Mouse (Mus musculus) CH12.LX (cell line): ENCODE data around the gene Gabrb3. TPM values are rescaled to one million over a fixed set of nuclear protein-coding genes. Genes with fewer than 3 reads are reported as not detected.

Experiments
- DNase-seq: peaks from one replicate; pipeline ENCODE4 v3.0.0-alpha.2; 2013; ENCODE audit errors: extremely low read depth
- H3K27ac ChIP-seq: 2 replicates; pipeline ENCODE4 v1.5.1; 2012; ENCODE audit warnings: low read depth, mild to moderate bottlenecking, control low read depth, moderate library complexity; ENCODE audit not compliant: insufficient read depth
- H3K27me3 ChIP-seq: replicated peaks from 2 replicates; pipeline ENCODE3; 2012; ENCODE audit warnings: inconsistent platforms
- H3K36me3 ChIP-seq, 2 experiments: replicated peaks in 1 of 2; 2 replicates each; pipeline versions ENCODE3 to v1.6.1; 2012; ENCODE audit warnings: inconsistent platforms in 1 of 2, low read length in 1 of 2, mild to moderate bottlenecking in 1 of 2, mixed read lengths in 1 of 2, moderate library complexity in 1 of 2; ENCODE audit not compliant: control insufficient read depth in 1 of 2, insufficient read depth in 1 of 2
- H3K4me1 ChIP-seq, 2 experiments: 2 replicates each; pipeline ENCODE4 v1.6.1; 2012; ENCODE audit warnings: inconsistent platforms in 1 of 2, moderate library complexity in 1 of 2; ENCODE audit not compliant: insufficient read depth in 2 of 2, control insufficient read depth in 1 of 2
- H3K4me2 ChIP-seq: 2 replicates; pipeline ENCODE4 v1.6.1; 2012; ENCODE audit warnings: low read depth, mild to moderate bottlenecking, control low read depth; ENCODE audit not compliant: poor library complexity, insufficient read depth, severe bottlenecking
- H3K4me3 ChIP-seq, 3 experiments: fragments of 150-350 bp in 1 of 3; sonication (generic) in 1 of 3; replicated peaks in 1 of 3; 2 replicates each; pipeline versions ENCODE3 to v1.5.1; 2011 to 2012; ENCODE audit warnings: low read depth in 2 of 3, low read length in 2 of 3, mild to moderate bottlenecking in 2 of 3, moderate library complexity in 2 of 3, control low read depth in 1 of 3, improper control_type of control experiment in 1 of 3, inconsistent platforms in 1 of 3, mixed read lengths in 1 of 3; ENCODE audit not compliant: poor library complexity in 1 of 3
- H3K79me2 ChIP-seq: replicated peaks from 2 replicates; pipeline ENCODE4 v1.6.1; 2012; ENCODE audit warnings: mild to moderate bottlenecking, moderate library complexity; ENCODE audit not compliant: control insufficient read depth, poor library complexity, insufficient read depth, severe bottlenecking; ENCODE audit errors: extremely low read depth
- H3K9ac ChIP-seq: 2 replicates; pipeline ENCODE4 v1.6.1; 2012; ENCODE audit warnings: low read depth, mild to moderate bottlenecking, control low read depth, moderate library complexity; ENCODE audit not compliant: insufficient read depth
- H3K9me3 ChIP-seq: replicated peaks from 2 replicates; pipeline ENCODE3; 2012; ENCODE audit warnings: low read length, inconsistent platforms, mixed read lengths
- CHD2 ChIP-seq: IDR thresholded peaks from 2 replicates; pipeline ENCODE4 v1.6.1; 2011; ENCODE audit warnings: low read length, improper control_type of control experiment
- CTCF ChIP-seq, 2 experiments: IDR thresholded peaks in 1 of 2; conservative IDR thresholded peaks in 1 of 2; 2 replicates each; pipeline ENCODE4 v1.5.1; 2011 to 2012; ENCODE audit warnings: low read depth in 2 of 2, low read length in 2 of 2, improper control_type of control experiment in 1 of 2, inconsistent platforms in 1 of 2, mild to moderate bottlenecking in 1 of 2, moderate library complexity in 1 of 2
- E2F4 ChIP-seq: IDR thresholded peaks from 2 replicates; pipeline ENCODE4 v1.6.1; 2011; ENCODE audit warnings: low read depth, low read length, improper control_type of control experiment; ENCODE audit not compliant: insufficient replicate concordance
- GABPA ChIP-seq: IDR thresholded peaks from 2 replicates; pipeline ENCODE4 v1.6.1; 2012; ENCODE audit warnings: low read depth, low read length, improper control_type of control experiment, inconsistent platforms; ENCODE audit not compliant: insufficient replicate concordance
- HCFC1 ChIP-seq: IDR thresholded peaks from 2 replicates; pipeline ENCODE4 v1.6.1; 2012; ENCODE audit warnings: low read depth, mild to moderate bottlenecking, inconsistent platforms, low read length, improper control_type of control experiment
- KAT2A ChIP-seq: IDR thresholded peaks from 2 replicates; pipeline ENCODE4 v1.6.1; 2012; ENCODE audit warnings: low read length, improper control_type of control experiment, inconsistent platforms; ENCODE audit not compliant: insufficient replicate concordance
- MAFK ChIP-seq: IDR thresholded peaks from 2 replicates; pipeline ENCODE4 v1.6.1; 2011; ENCODE audit warnings: low read length, improper control_type of control experiment; ENCODE audit not compliant: insufficient replicate concordance
- MAX ChIP-seq: IDR thresholded peaks from 2 replicates; pipeline ENCODE4 v1.6.1; 2011; ENCODE audit warnings: low read length, improper control_type of control experiment
- MAZ ChIP-seq: IDR thresholded peaks from 2 replicates; pipeline ENCODE4 v1.6.1; 2012; ENCODE audit warnings: low read depth, mild to moderate bottlenecking, inconsistent platforms, low read length, improper control_type of control experiment, moderate library complexity
- MEF2A ChIP-seq: IDR thresholded peaks from 2 replicates; pipeline ENCODE4 v1.6.1; 2014; ENCODE audit warnings: low read depth, mild to moderate bottlenecking, inconsistent platforms, low read length, improper control_type of control experiment, borderline replicate concordance
- NELFE ChIP-seq: IDR thresholded peaks from 2 replicates; pipeline ENCODE4 v1.6.1; 2011; ENCODE audit warnings: low read depth, low read length, improper control_type of control experiment
- NRF1 ChIP-seq: IDR thresholded peaks from 2 replicates; pipeline ENCODE4 v1.6.1; 2014; ENCODE audit warnings: low read depth, mild to moderate bottlenecking, inconsistent platforms, low read length, improper control_type of control experiment, moderate library complexity
- PAX5 ChIP-seq: IDR thresholded peaks from 2 replicates; pipeline ENCODE4 v1.6.1; 2012; ENCODE audit warnings: low read length, inconsistent platforms, mixed read lengths
- POLR2AphosphoS2 ChIP-seq: IDR thresholded peaks from 2 replicates; pipeline ENCODE4 v1.6.1; 2011; ENCODE audit warnings: low read depth, low read length, improper control_type of control experiment
- RAD21 ChIP-seq: IDR thresholded peaks from 2 replicates; pipeline ENCODE4 v1.6.1; 2011; ENCODE audit warnings: low read depth, mild to moderate bottlenecking, low read length, improper control_type of control experiment, moderate library complexity
- SIN3A ChIP-seq: IDR thresholded peaks from 2 replicates; pipeline ENCODE4 v1.6.1; 2012; ENCODE audit warnings: low read length, improper control_type of control experiment, inconsistent platforms
- SMC3 ChIP-seq: IDR thresholded peaks from 2 replicates; pipeline ENCODE4 v1.6.1; 2011; ENCODE audit warnings: low read depth, low read length, improper control_type of control experiment
- TBP ChIP-seq: conservative IDR thresholded peaks from 2 replicates; pipeline ENCODE4 v1.6.1; 2011; ENCODE audit warnings: low read depth, low read length, improper control_type of control experiment
- USF1 ChIP-seq: IDR thresholded peaks from 2 replicates; pipeline ENCODE4 v1.6.1; 2014; ENCODE audit warnings: low read depth, mild to moderate bottlenecking, inconsistent platforms, low read length, improper control_type of control experiment
- USF2 ChIP-seq: conservative IDR thresholded peaks from 2 replicates; pipeline ENCODE4 v1.6.1; 2011; ENCODE audit warnings: low read depth, low read length, improper control_type of control experiment
- ZC3H11A ChIP-seq: IDR thresholded peaks from 2 replicates; pipeline ENCODE4 v1.6.1; 2012; ENCODE audit warnings: low read depth, mild to moderate bottlenecking, inconsistent platforms, low read length, improper control_type of control experiment
- ZKSCAN1 ChIP-seq: IDR thresholded peaks from 2 replicates; pipeline ENCODE4 v1.6.1; 2012; ENCODE audit warnings: low read depth, inconsistent platforms, low read length, improper control_type of control experiment, borderline replicate concordance
- ZNF384 ChIP-seq: IDR thresholded peaks from 2 replicates; pipeline ENCODE4 v1.6.1; 2012; ENCODE audit warnings: low read depth, low read length, improper control_type of control experiment, inconsistent platforms
- dilution Hi-C: fragments of 300-500 bp; cut with MboI; formaldehyde crosslinking; loops from 2 replicates; pipeline ENCODE4 v1.14.3; 2020; ENCODE audit warnings: low sequenced_read_pairs; ENCODE audit not compliant: extremely low pct_unique_long_range_greater_than_20kb, extremely low pct_ligation_motif_present
- in situ Hi-C: fragments of 300-500 bp; cut with MboI; formaldehyde crosslinking; loops from 3 replicates; pipeline ENCODE4 v1.14.3; 2019; ENCODE audit warnings: low sequenced_read_pairs, low pct_ligation_motif_present, low pct_unique_long_range_greater_than_20kb, mixed read lengths
- polyA plus RNA-seq: library from polyadenylated mRNA; unstranded; fragments of >175 nt; gene quantifications from 2 replicates; pipeline ENCODE4 v1.2.1, GENCODE M21; 2012; ENCODE audit warnings: low read depth; ENCODE audit not compliant: insufficient read length
- total RNA-seq, 2 experiments: library from RNA; depleted of rRNA; stranded (reverse); fragments of 300-350 nt in 1 of 2; fragments of >200 nt in 1 of 2; gene quantifications; 2 replicates each; pipeline ENCODE4 v1.2.3; 2012 to 2014

The Gabrb3 gene
- total and polyA plus RNA-seq, 3 experiments = not detected

GRCm38 (mm10) chr7:57803266-57803665 is 383.8 kb downstream of the Gabrb3 start:
- in situ Hi-C loops (no loop called here), dilution Hi-C loops (no loop called here)
- Histone ChIP-seq H3K9ac (no peak overlapping the region), H3K4me2 (no peak overlapping the region), H3K27me3 (no peaks in the 10 kb centered on the region), H3K36me3 (no peaks in the 10 kb centered on the region), H3K79me2 (no peaks in the 10 kb centered on the region), H3K4me3 (no peak overlapping the region), H3K4me1 (no peaks in the 10 kb centered on the region), H3K27ac (no peak overlapping the region), H3K9me3 (peaks cover 23% of the 10 kb centered on the region)
- no peak for DNase-seq
- no peak for TF ChIP-seq NRF1

- Histone ChIP-seq H3K27ac (no peak overlapping the region), H3K4me1 (no peaks in the 10 kb centered on the region), H3K27me3 (no peaks in the 10 kb centered on the region), H3K4me3 (no peak overlapping the region), H3K36me3 (no peaks in the 10 kb centered on the region), H3K9ac (no peak overlapping the region), H3K9me3 (peaks cover 43% of the 10 kb centered on the region), H3K79me2 (no peaks in the 10 kb centered on the region), H3K4me2 (no peak overlapping the region)
- in situ Hi-C loops = no loop called here
- no peak for DNase-seq
- dilution Hi-C loops = no loop called here
- TF ChIP-seq PAX5 (no peak), ZC3H11A (no peak), POLR2AphosphoS2 (no peak), SIN3A (no peak), TBP (no peak), NELFE (no peak), HCFC1 (no peak), KAT2A (no peak), E2F4 (no peak), USF2 (no peak), CTCF (conservative IDR thresholded peaks at IDR 0.05 in 1 of 2, IDR thresholded peaks at IDR 0.05 in 1 of 2; ENCODE audit: low read depth in 2 of 2, low read length in 2 of 2) (no peak)
Observed at GRCm38 (mm10) chr7:57813716-57814115, 394.2 kb downstream of the Gabrb3 start.

- dilution Hi-C loops (no loop called here), in situ Hi-C loops (no loop called here)
- H3K9ac ChIP-seq = no peak overlapping the region
- no peaks in the 10 kb centered on the region for H3K36me3 ChIP-seq
- H3K27ac ChIP-seq = no peak overlapping the region
- H3K4me2 ChIP-seq = no peak overlapping the region
- H3K27me3 ChIP-seq = no peaks in the 10 kb centered on the region
- H3K4me3 ChIP-seq = no peak overlapping the region
- H3K4me1 ChIP-seq = no peaks in the 10 kb centered on the region
- no peak for TF ChIP-seq RAD21
- no peak for TF ChIP-seq USF1
- TF ChIP-seq GABPA = no peak
- TF ChIP-seq MAFK = no peak
- no peak for TF ChIP-seq PAX5
- no peak for TF ChIP-seq MAZ
- no peak for TF ChIP-seq MEF2A
- TF ChIP-seq TBP = no peak
- TF ChIP-seq MAX = no peak
- no peak for TF ChIP-seq NRF1
- TF ChIP-seq ZKSCAN1 = no peak
- TF ChIP-seq SMC3 = no peak
- no peak for TF ChIP-seq CTCF (conservative IDR thresholded peaks at IDR 0.05 in 1 of 2, IDR thresholded peaks at IDR 0.05 in 1 of 2; ENCODE audit: low read depth in 2 of 2, low read length in 2 of 2)
- no peak for TF ChIP-seq ZNF384
- no peak for TF ChIP-seq CHD2
- no peak for TF ChIP-seq ZC3H11A
- H3K9me3 ChIP-seq = peaks cover 30% of the 10 kb centered on the region
- H3K79me2 ChIP-seq = no peaks in the 10 kb centered on the region
- DNase-seq = no peak
Observed at GRCm38 (mm10) chr7:57842383-57842896, 422.9 kb downstream of the Gabrb3 start.
